12 mouse cellular contexts compared by ENCODE assay signal in the genomic region with DNA sequence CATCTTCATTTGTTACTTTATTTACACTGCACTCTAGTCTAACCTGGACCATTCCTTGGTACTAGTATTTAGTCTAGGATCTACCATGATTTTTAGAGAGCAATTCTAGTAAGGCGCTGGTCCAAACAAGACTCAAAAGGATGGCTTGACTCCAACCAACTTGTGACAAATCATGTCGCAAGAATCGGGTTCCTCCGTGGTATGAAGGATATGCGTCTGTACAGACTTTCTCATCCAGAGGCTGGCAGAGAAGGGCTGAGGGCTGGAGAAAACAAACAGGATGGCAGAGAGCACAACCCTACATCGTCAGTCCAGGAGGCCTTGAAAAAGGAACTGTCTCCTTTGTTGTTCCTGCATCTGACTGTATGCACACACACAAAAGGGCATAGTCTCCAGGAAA. TPM values are rescaled to one million over a fixed set of nuclear protein-coding genes. Genes with fewer than 3 reads are reported as not detected.
DNase-seq lines count a peak whose midpoint lies in the region; ATAC-seq and TF ChIP-seq lines count a peak whose summit lies in the region.
"Had no signal": no experiment of that assay in that cellular context is flagged by ENCODE, and none has a peak within 500 bp of the region (broad histone marks: within the 10 kb centered on the region; RNA-seq: fewer than 3 reads in every experiment).

No protein-coding gene starts in this region.

- no peak overlapping the region for H3K9ac ChIP-seq in liver, adult 2 months (ENCODE audit: low read depth, low read length)
- no peak overlapping the region for H3K9ac ChIP-seq in liver, embryonic 12.5 days
- no peak overlapping the region for H3K9ac ChIP-seq in midbrain, embryonic 16.5 days (ENCODE audit: low read depth, low read length)
- H3K9ac ChIP-seq: lung, embryonic 15.5 days had no signal

- H3K9me3 ChIP-seq in erythroblast, embryonic 14.5 days (ENCODE audit: control insufficient read depth, low read length) = no peaks in the 10 kb centered on the region
- H3K9me3 ChIP-seq in liver, embryonic 12.5 days (replicated peaks) = no peaks in the 10 kb centered on the region
- H3K9me3 ChIP-seq in midbrain, embryonic 16.5 days (replicated peaks; ENCODE audit: control insufficient read depth, low read length, poor library complexity, severe bottlenecking) = no peaks in the 10 kb centered on the region
- H3K9me3 ChIP-seq: lung, embryonic 15.5 days had no signal

- peak; percentile 71 for DNase-seq in liver, adult 2 months (ENCODE audit: extremely low read depth, low read depth, low spot score)
- DNase-seq in heart, postnatal 36 days = peak; percentile 23 to 33
- DNase-seq in right cerebral cortex, adult 2 months (ENCODE audit: low spot score in 2 of 2) = no peak
- no peak for DNase-seq in gastrocnemius, postnatal 25 days
- DNase-seq: B cell, adult 2 months had no signal

- peaks cover 37% of the 10 kb centered on the region for H3K79me2 ChIP-seq in liver, adult 2 months (ENCODE audit: control insufficient read depth, insufficient read depth, low read length)

- peaks cover 58% of the 10 kb centered on the region for H3K36me3 ChIP-seq in erythroblast, embryonic 14.5 days (ENCODE audit: control insufficient read depth)
- peaks cover 18% of the 10 kb centered on the region for H3K36me3 ChIP-seq in liver, adult 2 months (ENCODE audit: control insufficient read depth, insufficient read depth, low read length)
- peaks cover 47% of the 10 kb centered on the region for H3K36me3 ChIP-seq in liver, embryonic 12.5 days
- H3K36me3 ChIP-seq in midbrain, embryonic 16.5 days (ENCODE audit: control insufficient read depth, insufficient read depth, low read length) = peaks cover 2% of the 10 kb centered on the region; the same call in 1 of the 2 replicates

- peaks cover 14% of the 10 kb centered on the region for H3K27me3 ChIP-seq in erythroblast, embryonic 14.5 days (ENCODE audit: control insufficient read depth)
- no peaks in the 10 kb centered on the region for H3K27me3 ChIP-seq in liver, adult 2 months (ENCODE audit: control insufficient read depth, insufficient read depth, low read length)
- H3K27me3 ChIP-seq in liver, embryonic 12.5 days (replicated peaks) = no peaks in the 10 kb centered on the region
- no peaks in the 10 kb centered on the region for H3K27me3 ChIP-seq in midbrain, embryonic 16.5 days (ENCODE audit: control insufficient read depth, insufficient read depth, low read depth, low read length)
- H3K27me3 ChIP-seq: lung, embryonic 15.5 days had no signal

- H3K4me1 ChIP-seq in erythroblast, embryonic 14.5 days (ENCODE audit: control insufficient read depth) = peaks cover 51% of the 10 kb centered on the region
- peaks cover 8% of the 10 kb centered on the region for H3K4me1 ChIP-seq in liver, adult 2 months (ENCODE audit: control insufficient read depth, insufficient read depth, low read length)
- H3K4me1 ChIP-seq in liver, embryonic 12.5 days = peaks cover 51% of the 10 kb centered on the region
- peaks cover 26% of the 10 kb centered on the region for H3K4me1 ChIP-seq in midbrain, embryonic 16.5 days (ENCODE audit: control insufficient read depth, insufficient read depth, low read length)

- no peak for TF ChIP-seq POLR2A in liver, adult 2 months (IDR thresholded peaks at IDR 0.05; ENCODE audit: extremely low read depth, insufficient read depth, low read length)

- ATAC-seq in erythroblast, adult 5-6 weeks (replicated peaks; ENCODE audit: low FRiP score, poor library complexity, severe bottlenecking) = no peak
- no peak for ATAC-seq in liver, embryonic 12.5 days
- no peak for ATAC-seq in midbrain, embryonic 16.5 days

- no peak for TF ChIP-seq CTCF in liver, adult 2 months (IDR thresholded peaks at IDR 0.05; ENCODE audit: low read depth, low read length)

- H3K4me3 ChIP-seq in erythroblast, embryonic 14.5 days (replicated peaks) = peak overlapping the region; percentile 92
- no peak overlapping the region for H3K4me3 ChIP-seq in liver, adult 2 months (ENCODE audit: insufficient read depth, low read depth, low read length)
- H3K4me3 ChIP-seq in liver, embryonic 12.5 days = no peak overlapping the region
- no peak overlapping the region for H3K4me3 ChIP-seq in midbrain, embryonic 16.5 days (ENCODE audit: low read depth, low read length)

- H3K4me2 ChIP-seq in liver, embryonic 12.5 days = no peak overlapping the region
- peak overlapping the region; percentile 21; the same call in 1 of the 2 replicates for H3K4me2 ChIP-seq in midbrain, embryonic 16.5 days (ENCODE audit: low read length)

- intact Hi-C loops in heart, postnatal 36 days (cut with DNase I) = loop anchor here (5.0 kb wide), 1 partner anchor 251 kb away; the partner anchor contains the start of gene Mycbp2

- H3K27ac ChIP-seq in liver, adult 2 months (replicated peaks; ENCODE audit: insufficient read depth, low read depth, low read length) = peak overlapping the region; percentile 31; the same call in 1 of the 2 replicates
- H3K27ac ChIP-seq in liver, embryonic 12.5 days = no peak overlapping the region
- no peak overlapping the region for H3K27ac ChIP-seq in midbrain, embryonic 16.5 days (ENCODE audit: low read length)
- H3K27ac ChIP-seq: lung, embryonic 15.5 days had no signal

- WGBS in liver, adult 2 months = 4% methylated on average over 6 of the region's 6 CpGs
- 74% methylated on average over 6 of the region's 6 CpGs for WGBS in liver, embryonic 12.5 days (ENCODE audit: insufficient replicate concordance)
- 74% methylated on average over 6 of the region's 6 CpGs for WGBS in midbrain, embryonic 16.5 days

RNA-seq across cellular contexts. Expression of gene Fbxl3, which starts 2.7 kb away (rescaled TPM):
- polyA plus RNA-seq in erythroblast, embryonic 14.5 days (2012) = 2.6 and 3.3 TPM in 2 replicates
- total RNA-seq in erythroblast, adult 5-6 weeks (2015; ENCODE audit: low replicate concordance) = 79.2 and 116 TPM in 2 replicates
- total RNA-seq in erythroblast, adult 5-6 weeks (2017; ENCODE audit: low replicate concordance) = 239 and 296 TPM in 2 replicates
- 51.0 and 51.1 TPM in 2 replicates for total RNA-seq in liver, adult 2 months (2014; rRNA removed)
- 25.6 and 27.9 TPM in 2 replicates for polyA plus RNA-seq in liver, adult 2 months (2012; rRNA removed)
- 14.7 and 16.4 TPM in 2 replicates for polyA plus RNA-seq in liver, embryonic 12.5 days (2016; fragmentation: Nextera tagmentation; extraction: Ambion mirVana)
- 10 to 100 TPM; 57.5 to 65.3 TPM for total RNA-seq in heart, postnatal 36 days (2021)
- 22.1 and 23.2 TPM in 2 replicates for polyA plus RNA-seq in midbrain, embryonic 16.5 days (2015; fragmentation: Nextera tagmentation; extraction: Ambion mirVana)
- total RNA-seq in gastrocnemius, postnatal 25 days (2021) = 10 to 100 TPM; 38.3 to 40.6 TPM

RNA-seq across cellular contexts. Expression of gene Cln5, which starts 26.6 kb away (rescaled TPM):
- polyA plus RNA-seq in erythroblast, embryonic 14.5 days (2012) = 0.40 and 0.63 TPM in 2 replicates
- total RNA-seq in erythroblast, adult 5-6 weeks (2015; ENCODE audit: low replicate concordance) = 18.8 and 20.9 TPM in 2 replicates
- total RNA-seq in erythroblast, adult 5-6 weeks (2017; ENCODE audit: low replicate concordance) = 21.9 and 22.2 TPM in 2 replicates
- total RNA-seq in liver, adult 2 months (2014; rRNA removed) = 30.3 and 41.9 TPM in 2 replicates
- polyA plus RNA-seq in liver, adult 2 months (2012; rRNA removed) = 17.2 and 20.2 TPM in 2 replicates
- polyA plus RNA-seq in liver, embryonic 12.5 days (2016; fragmentation: Nextera tagmentation; extraction: Ambion mirVana) = 23.2 and 23.9 TPM in 2 replicates
- 10 to 100 TPM; 17.0 to 18.7 TPM for total RNA-seq in heart, postnatal 36 days (2021)
- polyA plus RNA-seq in midbrain, embryonic 16.5 days (2015; fragmentation: Nextera tagmentation; extraction: Ambion mirVana) = 10.7 and 11.1 TPM in 2 replicates
- total RNA-seq in gastrocnemius, postnatal 25 days (2021) = 10 to 100 TPM in 1 of 2 experiments, 1 to 10 TPM in 1; 8.7 to 10.6 TPM

RNA-seq across cellular contexts. Expression of gene Acod1, which starts 49.8 kb away (rescaled TPM):
- polyA plus RNA-seq in erythroblast, embryonic 14.5 days (2012) = not detected in 2 replicates
- 2.7 TPM in 1 of 2 replicates, not detected in the other for total RNA-seq in erythroblast, adult 5-6 weeks (2015; ENCODE audit: low replicate concordance)
- 0.17 and 1.3 TPM in 2 replicates for total RNA-seq in erythroblast, adult 5-6 weeks (2017; ENCODE audit: low replicate concordance)
- 0.07 and 0.09 TPM in 2 replicates for total RNA-seq in liver, adult 2 months (2014; rRNA removed)
- polyA plus RNA-seq in liver, adult 2 months (2012; rRNA removed) = 0.07 TPM in 1 of 2 replicates, not detected in the other
- polyA plus RNA-seq in liver, embryonic 12.5 days (2016; fragmentation: Nextera tagmentation; extraction: Ambion mirVana) = 0.10 and 0.12 TPM in 2 replicates
- total RNA-seq in heart, postnatal 36 days (2021) = not detected
- not detected in 2 replicates for polyA plus RNA-seq in midbrain, embryonic 16.5 days (2015; fragmentation: Nextera tagmentation; extraction: Ambion mirVana)
- not detected for total RNA-seq in gastrocnemius, postnatal 25 days (2021)
- total RNA-seq: layer of hippocampus, adult 18-20 months had no signal
- polyA plus RNA-seq: heart, embryonic 16.5 days; lung, embryonic 15.5 days had no signal

Comparison
In these comparisons a context has a peak if more than half of its experiments do, and no peak if none do; other contexts are left out.
1. DNase-seq: peak in liver, adult 2 months (single experiment) and heart, postnatal 36 days (2 of 2); none in right cerebral cortex, adult 2 months (0 of 2) and gastrocnemius, postnatal 25 days (single experiment).